Mouse (Mus musculus): Measurements from ENCODE around the gene Axl. TPM values are rescaled to one million over a fixed set of nuclear protein-coding genes. Genes with fewer than 3 reads are reported as not detected.

Gene Axl
- polyA plus RNA-seq, 1 experiment = 63.1 TPM

- Histone ChIP-seq H3K4me3 (ENCODE audit: insufficient read depth, low read length) (no peak overlapping the region), H3K27ac (ENCODE audit: insufficient read depth, low read depth, low read length) (no peak overlapping the region), H3K4me1 (ENCODE audit: control insufficient read depth, insufficient read depth, low read length) (peaks cover 31% of the 10 kb centered on the region)
- TF ChIP-seq POLR2A (IDR thresholded peaks at IDR 0.05; ENCODE audit: borderline replicate concordance, low read depth, low read length) = no peak
- TF ChIP-seq CTCF (IDR thresholded peaks at IDR 0.05; ENCODE audit: low read depth, low read length) = no peak
These were observed 72.7 kb downstream of the Axl start for GRCm38 (mm10) chr7:25715731-25716271.

GRCm38 (mm10) chr7:25714581-25714980 lies 73.9 kb downstream of the Axl start:
- no peak for TF ChIP-seq CTCF (IDR thresholded peaks at IDR 0.05; ENCODE audit: low read depth, low read length)
- TF ChIP-seq POLR2A (IDR thresholded peaks at IDR 0.05; ENCODE audit: borderline replicate concordance, low read depth, low read length) = no peak
- Histone ChIP-seq H3K4me1 (ENCODE audit: control insufficient read depth, insufficient read depth, low read length) (peaks cover 36% of the 10 kb centered on the region), H3K4me3 (ENCODE audit: insufficient read depth, low read length) (no peak overlapping the region), H3K27ac (ENCODE audit: insufficient read depth, low read depth, low read length) (no peak overlapping the region)

GRCm38 (mm10) chr7:25712801-25713200 lies 75.7 kb downstream of the Axl start:
- H3K27ac ChIP-seq (ENCODE audit: insufficient read depth, low read depth, low read length) = peak overlapping the region; percentile 38; the same call in 1 of the 2 replicates
- TF ChIP-seq CTCF (IDR thresholded peaks at IDR 0.05; ENCODE audit: low read depth, low read length) = no peak
- no peak for TF ChIP-seq POLR2A (IDR thresholded peaks at IDR 0.05; ENCODE audit: borderline replicate concordance, low read depth, low read length)
- peaks cover 36% of the 10 kb centered on the region for H3K4me1 ChIP-seq (ENCODE audit: control insufficient read depth, insufficient read depth, low read length)
- H3K4me3 ChIP-seq (ENCODE audit: insufficient read depth, low read length) = no peak overlapping the region

- Histone ChIP-seq H3K4me1 (ENCODE audit: control insufficient read depth, insufficient read depth, low read length) (peaks cover 41% of the 10 kb centered on the region), H3K27ac (ENCODE audit: insufficient read depth, low read depth, low read length) (peak overlapping the region; percentile 38), H3K4me3 (ENCODE audit: insufficient read depth, low read length) (no peak overlapping the region)
- TF ChIP-seq CTCF (IDR thresholded peaks at IDR 0.05; ENCODE audit: low read depth, low read length) (no peak), POLR2A (IDR thresholded peaks at IDR 0.05; ENCODE audit: borderline replicate concordance, low read depth, low read length) (no peak)
These were observed 76.7 kb downstream of the Axl start for GRCm38 (mm10) chr7:25711731-25712197.

DNA sequence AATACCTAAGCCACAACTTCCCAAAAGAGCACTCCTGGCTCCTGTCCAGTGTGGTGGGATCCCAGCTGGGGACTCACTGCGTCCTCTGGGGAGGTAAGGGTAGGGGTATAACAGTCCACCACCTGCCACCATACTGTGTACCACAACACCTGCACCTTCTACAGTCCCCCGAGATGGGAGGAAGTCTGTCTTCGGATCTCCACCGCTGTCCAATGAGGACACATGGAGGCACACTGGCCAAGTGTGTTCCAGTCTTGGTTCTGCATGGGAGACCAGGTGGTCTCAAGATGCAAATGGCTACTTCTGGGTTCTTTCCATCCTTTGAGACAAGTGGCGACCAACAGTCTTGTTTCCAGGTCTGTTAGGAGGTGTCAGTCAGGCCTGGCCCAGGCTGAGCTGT lies 77.3 kb downstream of the Axl start:
- peak overlapping the region; percentile 28 for H3K27ac ChIP-seq (ENCODE audit: insufficient read depth, low read depth, low read length)
- TF ChIP-seq CTCF (IDR thresholded peaks at IDR 0.05; ENCODE audit: low read depth, low read length) (no peak), POLR2A (IDR thresholded peaks at IDR 0.05; ENCODE audit: borderline replicate concordance, low read depth, low read length) (no peak)
- H3K4me1 ChIP-seq (ENCODE audit: control insufficient read depth, insufficient read depth, low read length) = peaks cover 46% of the 10 kb centered on the region
- H3K4me3 ChIP-seq (ENCODE audit: insufficient read depth, low read length) = no peak overlapping the region

DNA sequence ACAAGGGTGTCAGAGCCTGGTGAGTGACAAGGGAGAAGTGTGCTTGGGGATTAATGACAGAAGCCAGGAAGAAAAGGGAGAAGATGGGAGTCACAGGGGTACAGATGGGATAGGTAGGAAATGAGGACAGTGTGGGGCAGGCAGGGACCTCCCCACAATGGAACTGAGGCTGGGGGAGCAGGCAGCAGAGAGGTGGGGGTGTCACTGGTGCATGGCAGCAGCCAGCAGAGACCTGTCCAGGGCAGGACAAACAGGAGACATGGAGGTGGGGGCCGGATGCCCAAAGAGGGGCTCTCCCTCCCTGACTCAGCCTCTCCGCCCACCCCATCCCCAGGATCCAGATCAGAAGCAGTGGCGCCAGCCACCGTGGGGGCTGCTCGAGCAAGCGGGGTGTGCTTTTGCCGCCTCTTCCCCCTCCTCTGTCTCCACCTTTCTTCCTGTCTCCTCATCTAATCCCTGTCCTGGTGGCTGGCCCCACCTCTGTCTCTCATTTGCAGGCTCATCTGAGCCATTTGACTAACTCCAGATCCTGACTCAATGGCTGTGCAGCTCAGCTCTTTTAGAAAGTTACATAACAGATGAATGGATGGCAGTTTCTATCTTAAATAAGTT lies 77.9 kb downstream of the Axl start:
- H3K4me3 ChIP-seq (ENCODE audit: insufficient read depth, low read length) = no peak overlapping the region
- peaks cover 50% of the 10 kb centered on the region for H3K4me1 ChIP-seq (ENCODE audit: control insufficient read depth, insufficient read depth, low read length)
- no peak overlapping the region for H3K27ac ChIP-seq (ENCODE audit: insufficient read depth, low read depth, low read length)
- TF ChIP-seq POLR2A (IDR thresholded peaks at IDR 0.05; ENCODE audit: borderline replicate concordance, low read depth, low read length) = no peak
- no peak for TF ChIP-seq CTCF (IDR thresholded peaks at IDR 0.05; ENCODE audit: low read depth, low read length)

DNA sequence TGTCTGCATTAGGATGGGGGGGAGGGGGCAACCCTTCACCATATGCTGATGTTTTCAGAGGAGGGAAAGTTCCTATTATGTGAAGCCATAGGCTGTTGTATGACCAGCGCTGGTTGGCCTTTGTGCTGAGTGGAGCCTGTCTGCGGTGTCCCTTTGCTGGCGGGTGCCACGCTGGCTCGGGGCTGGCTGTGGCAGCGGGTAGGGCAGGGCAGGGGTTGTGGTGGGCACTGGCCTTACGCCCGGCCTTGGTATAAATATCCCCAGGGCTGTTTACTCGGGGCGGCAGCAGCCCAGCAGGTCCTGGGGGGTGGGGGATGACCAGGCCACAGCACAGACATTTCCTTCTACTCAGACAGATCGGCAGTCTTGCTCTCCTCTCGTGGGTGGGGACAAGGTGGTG lies 78.5 kb downstream of the Axl start:
- H3K4me3 ChIP-seq (ENCODE audit: insufficient read depth, low read length) = no peak overlapping the region
- no peak overlapping the region for H3K27ac ChIP-seq (ENCODE audit: insufficient read depth, low read depth, low read length)
- no peak for TF ChIP-seq CTCF (IDR thresholded peaks at IDR 0.05; ENCODE audit: low read depth, low read length)
- TF ChIP-seq POLR2A (IDR thresholded peaks at IDR 0.05; ENCODE audit: borderline replicate concordance, low read depth, low read length) = no peak
- peaks cover 56% of the 10 kb centered on the region for H3K4me1 ChIP-seq (ENCODE audit: control insufficient read depth, insufficient read depth, low read length)

DNA sequence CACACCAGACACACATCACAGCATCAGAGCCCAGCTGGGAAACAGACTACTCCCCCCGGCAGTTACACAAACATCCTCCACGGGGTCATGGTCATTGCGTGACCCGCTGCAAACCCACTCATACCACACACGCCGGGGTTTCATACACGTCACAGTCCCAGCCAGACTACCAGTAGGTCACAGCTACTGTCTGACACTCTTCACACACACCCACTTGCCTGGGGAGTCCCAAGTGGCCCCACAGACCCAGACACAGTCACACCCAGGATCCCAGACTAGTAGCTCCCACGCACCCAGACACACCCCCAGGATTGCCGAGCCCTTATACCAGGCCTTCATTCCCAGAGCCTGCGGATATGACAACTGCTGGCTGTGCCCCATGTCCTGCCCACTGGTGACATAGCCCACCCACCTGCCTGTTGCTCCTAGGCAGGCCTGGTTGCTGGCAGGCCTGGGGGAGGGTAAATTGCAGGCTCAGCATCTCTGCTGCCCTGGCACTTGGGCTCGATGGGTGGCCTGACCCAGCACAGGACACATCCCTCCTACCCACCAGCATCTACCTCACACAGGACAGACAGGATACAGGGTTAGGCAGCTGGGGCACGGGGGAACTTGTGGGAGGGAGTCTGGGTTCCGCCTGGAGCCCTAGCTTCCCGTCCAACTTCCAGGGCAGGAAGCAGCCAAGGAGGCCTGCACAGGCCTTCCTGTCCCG lies 80.8 kb downstream of the Axl start:
- Histone ChIP-seq H3K27ac (ENCODE audit: insufficient read depth, low read depth, low read length) (peak overlapping the region; percentile 76), H3K4me1 (ENCODE audit: control insufficient read depth, insufficient read depth, low read length) (peaks cover 66% of the 10 kb centered on the region), H3K4me3 (ENCODE audit: insufficient read depth, low read length) (no peak overlapping the region)
- TF ChIP-seq CTCF (IDR thresholded peaks at IDR 0.05; ENCODE audit: low read depth, low read length) (no peak), POLR2A (IDR thresholded peaks at IDR 0.05; ENCODE audit: borderline replicate concordance, low read depth, low read length) (no peak)

Other genes starting within 250 kb of the Axl start
- gene Ceacam2, start 248.8 kb downstream of the Axl start, polyA plus RNA-seq (2012; ENCODE audit: insufficient read depth, insufficient read length, missing spikeins) = 0.52 TPM in 1 of 2 replicates, not detected in the other
- not detected in 2 replicates for gene Erich4, start 172.8 kb downstream of the Axl start, polyA plus RNA-seq (2012; ENCODE audit: insufficient read depth, insufficient read length, missing spikeins)
- gene Dmac2, start 169.3 kb downstream of the Axl start, polyA plus RNA-seq (2012; ENCODE audit: insufficient read depth, insufficient read length, missing spikeins) = 41.2 and 47.8 TPM in 2 replicates
- gene B3gnt8, start 162.1 kb downstream of the Axl start, polyA plus RNA-seq (2012; ENCODE audit: insufficient read depth, insufficient read length, missing spikeins) = 59.1 and 61.2 TPM in 2 replicates
- gene Bckdha, start 129.7 kb downstream of the Axl start, polyA plus RNA-seq (2012; ENCODE audit: insufficient read depth, insufficient read length, missing spikeins) = 56.1 and 59.3 TPM in 2 replicates
- gene Exosc5, start 129.5 kb downstream of the Axl start, polyA plus RNA-seq (2012; ENCODE audit: insufficient read depth, insufficient read length, missing spikeins) = 22.6 and 30.6 TPM in 2 replicates
- 0.87 TPM in 1 of 2 replicates, not detected in the other for gene Tmem91, start 113.5 kb downstream of the Axl start, polyA plus RNA-seq (2012; ENCODE audit: insufficient read depth, insufficient read length, missing spikeins)
- 18.3 and 19.2 TPM in 2 replicates for gene B9d2, start 107.9 kb downstream of the Axl start, polyA plus RNA-seq (2012; ENCODE audit: insufficient read depth, insufficient read length, missing spikeins)
- 287 and 354 TPM in 2 replicates for gene Tgfb1, start 101.7 kb downstream of the Axl start, polyA plus RNA-seq (2012; ENCODE audit: insufficient read depth, insufficient read length, missing spikeins)
- gene Ccdc97, start 69.6 kb downstream of the Axl start, polyA plus RNA-seq (2012; ENCODE audit: insufficient read depth, insufficient read length, missing spikeins) = 40.0 and 44.7 TPM in 2 replicates
- gene Hnrnpul1, start 33.9 kb downstream of the Axl start, polyA plus RNA-seq (2012; ENCODE audit: insufficient read depth, insufficient read length, missing spikeins) = 109 and 123 TPM in 2 replicates
- 0.34 TPM in 1 of 2 replicates, not detected in the other for gene Cyp2s1, start 28.2 kb upstream of the Axl start, polyA plus RNA-seq (2012; ENCODE audit: insufficient read depth, insufficient read length, missing spikeins)
- gene Cyp2b10, start 108.9 kb upstream of the Axl start, polyA plus RNA-seq (2012; ENCODE audit: insufficient read depth, insufficient read length, missing spikeins) = not detected in 2 replicates

All from bone marrow macrophage, adult 2 months (primary cell).